Mouse (Mus musculus) midbrain, embryonic 13.5 days (tissue): ENCODE results near the gene Fcgrt. TPM values are rescaled to one million over a fixed set of nuclear protein-coding genes. Genes with fewer than 3 reads are reported as not detected.
A peak's percentile ranks its signal among the peaks of the same experiment; 100 is the strongest.
"Not testable (repeated sequence)": the region's sequence is repeated elsewhere in the genome, so short reads cannot be mapped to it uniquely, and the experiment has no call there.

Experiments
- ATAC-seq: fragments of 200-750 bp; cut with Nextera tagmentation; 2 replicates; pipeline ENCODE4 v1.8.0; 2017; ENCODE audit warnings: mild to moderate bottlenecking, moderate TSS enrichment, moderate library complexity
- H3K27ac ChIP-seq: fragments of 300-500 bp; sonication (generic); 2 replicates; pipeline ENCODE4 v1.5.1; 2015; ENCODE audit warnings: inconsistent platforms, mild to moderate bottlenecking, moderate library complexity
- H3K27me3 ChIP-seq: fragments of 300-500 bp; sonication (generic); 2 replicates; pipeline ENCODE4 v1.6.1; 2015; ENCODE audit warnings: mild to moderate bottlenecking, inconsistent platforms
- H3K36me3 ChIP-seq: fragments of 300-500 bp; sonication (generic); 2 replicates; pipeline ENCODE4 v1.6.1; 2015; ENCODE audit warnings: mild to moderate bottlenecking, inconsistent platforms
- H3K4me1 ChIP-seq: fragments of 300-500 bp; sonication (generic); replicated peaks from 2 replicates; pipeline ENCODE4 v1.6.1; 2015; ENCODE audit warnings: inconsistent platforms
- H3K4me2 ChIP-seq: fragments of 300-500 bp; sonication (generic); replicated peaks from 2 replicates; pipeline ENCODE4 v1.6.1; 2015; ENCODE audit warnings: moderate library complexity, mild to moderate bottlenecking, inconsistent platforms
- H3K4me3 ChIP-seq: fragments of 300-500 bp; sonication (generic); replicated peaks from 2 replicates; pipeline ENCODE4 v1.5.1; 2015; ENCODE audit warnings: mild to moderate bottlenecking, inconsistent platforms
- H3K9ac ChIP-seq: fragments of 300-500 bp; sonication (generic); replicated peaks from 2 replicates; pipeline ENCODE4 v1.6.1; 2015; ENCODE audit warnings: mild to moderate bottlenecking, inconsistent platforms
- H3K9me3 ChIP-seq: fragments of 300-500 bp; sonication (generic); 2 replicates; pipeline ENCODE4 v1.6.1; 2016; ENCODE audit warnings: mild to moderate bottlenecking, inconsistent platforms
- WGBS: fragments of 180-500 bp; shearing (Covaris S2); methylation state at CpG from one replicate; pipeline ENCODE4 v1.1.7; 2015; 5-methylcytosine and 5-hydroxymethylcytosine counted together
- polyA plus RNA-seq: library from polyadenylated mRNA; unstranded; fragments of >200 nt; fragmentation: Nextera tagmentation; extraction: Ambion mirVana; gene quantifications from 2 replicates; pipeline ENCODE4 v1.2.1, GENCODE M21; 2015

Gene Fcgrt
- polyA plus RNA-seq, 1 experiment from 2014 or later: 17.6 TPM

GRCm38 (mm10) chr7:45121404-45121803 lies 17.8 kb upstream of the Fcgrt start:
- no peak overlapping the region for H3K4me2 ChIP-seq
- peaks cover 73% of the 10 kb centered on the region for H3K36me3 ChIP-seq
- ATAC-seq: no peak
- no peaks in the 10 kb centered on the region for H3K9me3 ChIP-seq
- H3K9ac ChIP-seq: peak overlapping the region; percentile 49
- H3K27me3 ChIP-seq: no peaks in the 10 kb centered on the region
- no peak overlapping the region for H3K27ac ChIP-seq
- WGBS: 82% methylated on average over 8 of the region's 8 CpGs
- H3K4me1 ChIP-seq: peaks cover 41% of the 10 kb centered on the region
- H3K4me3 ChIP-seq: no peak overlapping the region

GRCm38 (mm10) chr7:45119780-45120709 lies 16.4 kb upstream of the Fcgrt start:
- Histone ChIP-seq H3K27me3 (no peaks in the 10 kb centered on the region), H3K4me1 (peaks cover 28% of the 10 kb centered on the region), H3K4me2 (no peak overlapping the region), H3K27ac (no peak overlapping the region), H3K36me3 (peaks cover 59% of the 10 kb centered on the region), H3K9me3 (no peaks in the 10 kb centered on the region), H3K4me3 (no peak overlapping the region; the same call in 1 of the 2 replicates), H3K9ac (0 out of 2 replicates have a peak overlapping the region, but pooled peaks have one; percentile 23)
- ATAC-seq: no peak
- WGBS: 85% methylated on average over 5 of the region's 5 CpGs

- peaks cover 21% of the 10 kb centered on the region for H3K4me1 ChIP-seq
- WGBS: 95% methylated on average over 6 of the region's 6 CpGs
- no peak overlapping the region for H3K4me3 ChIP-seq
- no peak for ATAC-seq
- H3K27ac ChIP-seq: no peak overlapping the region
- H3K9ac ChIP-seq: no peak overlapping the region
- H3K36me3 ChIP-seq: peaks cover 57% of the 10 kb centered on the region
- H3K9me3 ChIP-seq: no peaks in the 10 kb centered on the region
- no peaks in the 10 kb centered on the region for H3K27me3 ChIP-seq
- no peak overlapping the region for H3K4me2 ChIP-seq
Observed at GRCm38 (mm10) chr7:45118336-45118735, 14.7 kb upstream of the Fcgrt start.

- WGBS: 80% methylated on average over 8 of the region's 8 CpGs
- Histone ChIP-seq H3K4me3 (no peak overlapping the region), H3K27me3 (no peaks in the 10 kb centered on the region), H3K4me1 (peaks cover 13% of the 10 kb centered on the region), H3K9me3 (no peaks in the 10 kb centered on the region), H3K4me2 (no peak overlapping the region), H3K27ac (no peak overlapping the region), H3K36me3 (peaks cover 50% of the 10 kb centered on the region), H3K9ac (no peak overlapping the region)
- ATAC-seq: no peak
Observed at GRCm38 (mm10) chr7:45117566-45117965, 13.9 kb upstream of the Fcgrt start.

GRCm38 (mm10) chr7:45113476-45113875 lies 9.8 kb upstream of the Fcgrt start:
- 88% methylated on average over 2 of the region's 2 CpGs for WGBS
- Histone ChIP-seq H3K9me3 (no peaks in the 10 kb centered on the region), H3K36me3 (peaks cover 12% of the 10 kb centered on the region), H3K4me1 (no peaks in the 10 kb centered on the region), H3K27me3 (no peaks in the 10 kb centered on the region), H3K9ac (no peak overlapping the region), H3K4me3 (no peak overlapping the region), H3K4me2 (no peak overlapping the region), H3K27ac (no peak overlapping the region)
- no peak for ATAC-seq

GRCm38 (mm10) chr7:45112529-45112928 lies 8.9 kb upstream of the Fcgrt start:
- H3K36me3 ChIP-seq: peaks cover 4% of the 10 kb centered on the region
- H3K27me3 ChIP-seq: no peaks in the 10 kb centered on the region
- no peak overlapping the region for H3K27ac ChIP-seq
- H3K9ac ChIP-seq: no peak overlapping the region
- H3K4me2 ChIP-seq: no peak overlapping the region
- no peaks in the 10 kb centered on the region for H3K9me3 ChIP-seq
- no peaks in the 10 kb centered on the region for H3K4me1 ChIP-seq
- WGBS: 73% methylated on average over 3 of the region's 3 CpGs
- ATAC-seq: no peak
- H3K4me3 ChIP-seq: no peak overlapping the region

GRCm38 (mm10) chr7:45111940-45112339 lies 8.3 kb upstream of the Fcgrt start:
- H3K9ac ChIP-seq: no peak overlapping the region
- WGBS: 74% methylated on average over 2 of the region's 2 CpGs
- no peaks in the 10 kb centered on the region for H3K36me3 ChIP-seq
- ATAC-seq: no peak
- no peaks in the 10 kb centered on the region for H3K9me3 ChIP-seq
- H3K4me3 ChIP-seq: no peak overlapping the region
- no peak overlapping the region for H3K4me2 ChIP-seq
- H3K4me1 ChIP-seq: no peaks in the 10 kb centered on the region
- no peaks in the 10 kb centered on the region for H3K27me3 ChIP-seq
- H3K27ac ChIP-seq: no peak overlapping the region

GRCm38 (mm10) chr7:45110089-45110488 lies 6.4 kb upstream of the Fcgrt start:
- H3K9me3 ChIP-seq, H3K4me3 ChIP-seq, H3K36me3 ChIP-seq, H3K4me1 ChIP-seq, H3K27ac ChIP-seq, H3K27me3 ChIP-seq, H3K9ac ChIP-seq, H3K4me2 ChIP-seq, ATAC-seq: not testable (repeated sequence)
- 94% methylated on average over 4 of the region's 4 CpGs for WGBS

- 47% methylated on average over 5 of the region's 5 CpGs for WGBS
Observed at GRCm38 (mm10) chr7:45107052-45107645, 3.5 kb upstream of the Fcgrt start.

GRCm38 (mm10) chr7:45106441-45106840 lies 2.8 kb upstream of the Fcgrt start:
- WGBS: 19% methylated on average over 6 of the region's 6 CpGs
- Histone ChIP-seq H3K4me3 (no peak overlapping the region), H3K36me3 (no peaks in the 10 kb centered on the region), H3K27ac (no peak overlapping the region), H3K4me2 (no peak overlapping the region), H3K4me1 (0 out of 2 replicates have a peak, but pooled peaks cover 4% of the 10 kb centered on the region), H3K9ac (no peak overlapping the region), H3K27me3 (no peaks in the 10 kb centered on the region), H3K9me3 (no peaks in the 10 kb centered on the region)
- ATAC-seq: no peak

More at GRCm38 (mm10) chr7:45107052-45107645, 3.5 kb upstream of the Fcgrt start:
- 0 out of 2 replicates have a peak, but pooled peaks cover 4% of the 10 kb centered on the region for H3K4me1 ChIP-seq
- no peak overlapping the region for H3K4me2 ChIP-seq
- H3K36me3 ChIP-seq: no peaks in the 10 kb centered on the region
- H3K9ac ChIP-seq: no peak overlapping the region
- no peak overlapping the region for H3K4me3 ChIP-seq
- H3K27me3 ChIP-seq: no peaks in the 10 kb centered on the region
- H3K9me3 ChIP-seq: no peaks in the 10 kb centered on the region
- no peak overlapping the region for H3K27ac ChIP-seq
- ATAC-seq: no peak

GRCm38 (mm10) chr7:45105491-45105890 lies 1.8 kb upstream of the Fcgrt start:
- H3K9ac ChIP-seq: no peak overlapping the region
- H3K4me3 ChIP-seq: no peak overlapping the region
- H3K9me3 ChIP-seq: no peaks in the 10 kb centered on the region
- H3K36me3 ChIP-seq: no peaks in the 10 kb centered on the region
- no peak overlapping the region for H3K27ac ChIP-seq
- no peak overlapping the region for H3K4me2 ChIP-seq
- ATAC-seq: no peak
- H3K27me3 ChIP-seq: no peaks in the 10 kb centered on the region
- H3K4me1 ChIP-seq: 0 out of 2 replicates have a peak, but pooled peaks cover 4% of the 10 kb centered on the region
- WGBS: 80% methylated on average over 8 of the region's 8 CpGs

GRCm38 (mm10) chr7:45104941-45105340 lies 1.3 kb upstream of the Fcgrt start:
- Histone ChIP-seq H3K9me3 (no peaks in the 10 kb centered on the region), H3K9ac (no peak overlapping the region), H3K27ac (no peak overlapping the region), H3K36me3 (no peaks in the 10 kb centered on the region), H3K27me3 (no peaks in the 10 kb centered on the region), H3K4me3 (no peak overlapping the region), H3K4me1 (0 out of 2 replicates have a peak, but pooled peaks cover 4% of the 10 kb centered on the region), H3K4me2 (no peak overlapping the region)
- no peak for ATAC-seq
- 84% methylated on average over 5 of the region's 5 CpGs for WGBS
